Mouse (Mus musculus) thymus, postnatal 25 days (tissue): ENCODE data around the gene Clec11a.
"Not testable (repeated sequence)": the region's sequence is repeated elsewhere in the genome, so short reads cannot be mapped to it uniquely, and the experiment has no call there.

Source experiments
- DNase-seq: peaks from one replicate; pipeline ENCODE4 v3.0.0; 2022

Clec11a gene

DNA sequence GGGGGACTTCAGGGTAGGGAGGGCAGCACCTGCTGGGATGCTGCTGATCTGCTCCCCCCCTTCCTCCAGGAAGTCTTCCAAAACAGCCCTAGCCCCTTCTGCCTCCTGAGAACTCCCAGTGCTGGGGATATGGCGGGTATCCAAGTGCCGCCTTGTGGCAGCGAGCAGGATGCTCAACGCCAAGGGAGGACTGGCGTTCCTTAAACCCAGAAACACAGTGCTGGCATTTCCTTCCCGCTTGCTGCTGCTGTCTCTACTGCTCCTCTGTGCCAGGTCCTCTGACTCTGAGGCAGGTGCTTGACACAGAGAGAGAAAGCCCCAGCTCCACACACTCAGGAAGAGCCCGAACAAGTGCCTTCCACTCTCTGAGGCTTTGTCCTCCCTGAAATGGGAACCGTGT is 14.2 kb upstream of the Clec11a start:
- DNase-seq: no peak

DNA sequence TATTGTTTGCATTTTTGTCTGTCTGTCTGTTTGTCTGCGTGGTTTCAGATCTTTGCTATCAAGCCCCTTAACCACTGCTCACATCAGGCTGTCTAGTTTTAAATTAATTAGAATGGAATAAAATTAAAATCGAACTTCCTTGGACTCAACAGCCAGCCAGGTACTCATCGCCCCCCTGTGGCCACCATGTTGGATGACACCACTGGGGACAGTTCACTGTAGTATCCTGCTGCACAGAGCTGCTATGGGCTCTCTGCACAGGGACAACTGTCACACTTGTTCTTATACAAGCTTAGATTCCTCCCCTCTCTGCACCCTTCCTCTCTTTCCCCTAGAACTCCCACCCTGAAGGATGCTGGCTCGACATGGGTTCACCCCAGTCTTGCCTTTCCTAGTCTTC is 11.2 kb upstream of the Clec11a start:
- DNase-seq: peak; percentile 26

DNA sequence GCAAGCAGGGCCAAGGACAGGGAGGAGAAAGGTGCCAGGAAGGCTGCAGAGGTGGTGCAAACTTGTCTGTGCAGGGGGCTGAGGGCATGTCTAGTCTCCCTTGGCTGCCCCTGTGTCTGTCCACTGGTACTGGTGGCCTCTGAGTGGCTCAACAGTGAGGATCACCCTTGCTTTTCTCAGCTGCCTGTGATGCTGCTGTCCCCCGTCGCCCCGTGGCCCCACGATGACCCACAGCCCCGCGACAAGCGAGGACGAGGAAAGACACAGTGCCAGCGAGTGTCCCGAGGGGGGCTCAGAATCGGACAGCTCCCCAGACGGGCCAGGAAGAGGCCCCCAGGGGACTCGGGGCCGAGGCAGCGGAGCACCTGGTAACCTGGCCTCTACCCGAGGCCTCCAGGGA is 5.8 kb upstream of the Clec11a start:
- no peak for DNase-seq

DNA sequence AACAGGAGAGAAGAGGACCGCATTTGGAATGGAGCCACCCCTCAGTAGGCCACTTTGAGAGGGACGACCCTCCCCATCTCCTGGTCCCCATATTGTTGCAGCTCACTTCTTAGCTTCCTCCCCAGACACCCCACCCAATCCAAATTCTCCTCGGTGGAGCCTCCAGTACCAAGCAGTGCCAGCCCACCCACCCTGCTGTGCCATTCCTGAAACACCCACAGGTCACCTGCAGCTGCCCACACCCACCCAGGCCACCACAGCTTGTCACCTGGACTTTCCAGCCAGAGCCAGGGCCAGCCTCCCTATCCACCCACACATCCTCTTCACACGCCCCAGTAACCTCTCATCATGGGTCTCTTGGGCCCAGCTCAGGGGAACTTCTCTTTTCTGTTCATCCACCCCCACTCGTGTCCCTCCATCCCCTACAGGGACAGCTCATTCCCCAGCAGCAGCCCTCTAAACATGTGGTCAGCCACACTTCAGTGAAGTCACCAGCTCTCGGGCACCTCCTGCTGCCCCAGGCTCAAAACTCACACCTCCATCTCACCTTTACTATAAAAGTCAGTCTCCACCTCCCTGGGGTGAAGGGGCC is 5.1 kb upstream of the Clec11a start:
- DNase-seq: no peak

DNA sequence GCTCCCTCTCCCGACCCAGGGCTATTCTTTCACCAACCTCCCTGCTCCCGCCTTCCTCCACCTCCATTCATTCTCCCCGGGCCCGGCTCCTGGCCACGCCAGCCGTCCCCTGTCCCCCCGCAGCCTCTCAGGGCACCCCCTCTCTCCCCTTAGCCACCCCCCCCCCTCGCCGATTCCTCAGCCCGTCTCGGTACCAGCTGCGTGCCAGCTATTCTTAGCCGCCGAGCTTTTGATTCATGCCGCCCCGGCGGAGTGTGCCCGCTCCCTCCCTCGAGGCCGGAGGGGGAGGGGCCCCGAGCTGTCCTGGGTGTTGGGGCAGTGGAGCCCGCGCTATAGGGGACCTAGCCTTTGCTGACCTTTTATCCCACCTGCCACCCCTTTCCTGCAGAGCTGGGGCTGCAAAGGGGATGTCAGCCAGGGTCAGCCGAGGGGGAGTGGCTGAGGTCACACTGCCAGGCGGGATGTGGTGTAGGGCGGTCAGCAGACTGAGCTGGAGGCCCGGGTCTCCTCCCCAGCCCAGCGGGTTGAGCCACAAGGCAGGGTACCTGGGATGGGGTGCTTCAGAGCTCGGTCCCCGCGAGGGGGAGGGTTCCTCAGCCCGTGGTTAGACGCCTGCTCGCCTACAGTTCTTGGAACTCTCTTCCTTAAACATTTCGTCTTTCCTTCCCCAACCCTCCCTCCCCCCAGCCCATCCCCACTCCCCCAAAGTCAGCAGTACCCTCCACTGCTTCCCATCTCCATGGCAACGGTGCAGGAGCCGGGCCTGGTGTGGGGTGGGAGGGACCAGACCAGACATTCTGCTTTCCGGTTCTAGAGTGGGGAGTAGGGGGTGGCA is 4.4 kb upstream of the Clec11a start:
- no peak for DNase-seq

DNA sequence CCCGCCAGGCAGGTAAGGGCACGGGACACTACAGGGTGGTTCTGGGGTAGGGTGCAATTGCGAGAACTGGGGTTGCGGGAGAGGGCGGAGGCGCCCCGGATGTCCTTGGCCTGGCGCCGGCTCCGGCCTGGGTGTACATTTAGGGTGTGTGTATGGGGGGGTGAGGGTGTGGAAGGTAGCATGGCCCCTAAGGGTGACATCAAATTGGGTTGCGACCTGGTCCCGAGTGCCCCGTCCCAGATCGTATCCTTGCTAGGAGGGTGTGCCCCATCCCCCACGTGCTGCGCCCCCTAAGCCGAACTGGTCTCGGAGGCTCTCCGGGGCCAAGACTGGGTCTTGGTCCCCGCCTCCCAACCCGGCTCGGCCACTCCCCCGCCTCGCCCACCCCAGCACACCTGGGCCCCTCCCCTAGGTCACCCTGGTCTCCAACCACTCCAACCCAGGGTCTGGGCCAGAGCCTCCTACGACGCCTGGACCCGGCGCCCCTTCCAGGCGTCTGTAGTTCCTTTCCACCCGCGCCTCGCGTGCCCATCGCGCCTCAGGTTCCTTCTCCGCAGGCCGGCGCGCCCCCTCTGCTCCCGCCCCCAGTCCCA is 3.7 kb upstream of the Clec11a start:
- no peak for DNase-seq

DNA sequence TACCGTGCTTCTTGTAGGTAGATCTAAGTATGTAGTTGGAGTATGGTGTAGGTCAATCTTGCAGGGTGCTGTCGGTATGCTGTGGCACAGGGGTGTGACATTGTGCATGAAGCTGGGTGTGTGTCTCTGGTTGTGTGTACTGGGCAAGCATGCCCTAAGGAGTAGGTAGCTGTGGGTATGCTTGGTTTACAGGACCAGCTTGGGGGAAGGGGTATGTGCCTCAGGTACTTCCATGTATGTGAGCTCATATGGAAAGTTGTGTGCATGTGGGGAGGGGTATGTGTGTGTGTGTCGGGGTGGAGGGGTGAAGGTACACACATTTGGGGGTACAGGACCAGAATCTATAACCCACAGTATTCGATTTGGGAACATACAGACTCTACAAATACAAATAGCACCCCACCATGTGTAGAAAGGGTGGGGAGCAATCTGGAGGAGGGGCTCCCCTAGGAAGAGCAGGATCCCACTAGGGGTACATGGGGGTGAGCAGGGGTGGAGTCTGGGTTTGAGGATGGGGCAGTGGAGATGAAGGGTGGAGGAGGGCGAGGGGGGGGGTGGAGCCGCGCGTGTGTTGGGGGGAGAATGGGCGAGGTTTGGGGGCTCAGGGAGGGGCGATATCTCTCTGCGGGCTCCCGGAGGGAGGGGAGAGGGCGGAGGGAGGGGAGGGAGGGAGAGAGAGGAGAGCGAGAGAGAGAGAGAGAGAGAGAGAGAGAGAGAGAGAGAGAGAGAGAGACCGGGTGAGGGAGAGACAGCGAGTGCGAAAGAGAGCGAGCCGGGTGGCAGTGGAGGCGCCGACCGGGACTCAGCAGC is 3.0 kb upstream of the Clec11a start, which contains the start of gene Shank1:
Shank1 (plus strand) TSS at position 779 of the 810 bp plus-strand sequence.
- DNase-seq: no peak

DNA sequence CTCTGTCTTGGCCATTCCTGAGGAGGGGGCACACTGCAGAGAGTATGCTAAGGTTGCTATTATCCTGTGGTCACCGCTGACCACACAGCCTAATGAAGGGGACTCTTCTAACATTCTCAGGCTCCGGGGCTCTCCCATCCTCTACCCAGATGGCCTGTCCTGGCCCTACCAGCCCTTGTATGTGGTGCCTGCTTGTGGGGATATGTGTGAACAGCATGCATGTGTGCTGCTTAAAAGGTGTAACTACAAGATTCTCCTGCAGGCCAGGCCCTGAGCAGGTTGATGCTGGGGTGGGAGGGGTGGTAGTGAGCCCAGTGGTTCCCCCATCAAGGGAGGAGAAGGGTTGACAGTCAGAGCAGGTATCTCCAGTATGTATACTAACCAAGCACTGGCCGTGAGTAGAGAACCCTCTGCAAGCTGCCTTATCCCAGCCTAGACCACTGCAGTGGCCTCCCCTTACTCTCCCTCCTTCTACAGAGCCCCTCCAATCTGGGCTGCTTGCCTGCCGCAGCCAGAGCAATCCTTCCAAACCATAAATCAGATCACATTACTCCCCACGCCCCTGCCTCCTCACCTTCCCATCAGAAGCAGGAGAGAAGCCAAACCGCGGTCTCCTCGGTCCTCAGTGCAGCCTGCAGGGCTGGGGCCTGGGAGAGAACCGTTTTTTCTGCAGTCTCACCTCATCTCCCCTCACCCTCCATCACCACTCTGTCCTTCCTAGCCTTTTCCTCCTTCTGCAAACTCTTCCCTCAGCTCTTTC is 739 bp upstream of the Clec11a start:
- DNase-seq: no peak

DNA sequence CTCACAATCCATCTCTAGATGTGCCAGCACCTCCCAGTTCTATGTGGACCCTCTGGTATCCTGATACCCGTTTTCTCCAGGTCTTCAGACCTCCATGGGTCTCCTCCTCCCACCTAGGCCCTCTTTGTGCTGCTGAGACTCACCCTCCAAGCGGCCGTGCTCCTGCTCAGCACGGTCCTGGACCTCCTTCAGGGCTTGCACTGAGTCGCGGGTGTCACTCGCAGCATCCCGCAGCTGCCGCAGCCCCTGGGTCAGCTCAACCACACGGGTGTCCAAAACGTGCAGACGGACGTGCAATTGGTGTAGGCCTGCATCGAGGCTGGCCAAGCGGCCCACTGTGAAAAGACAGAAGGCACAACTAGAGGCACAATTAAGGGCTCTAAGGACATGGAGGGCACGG is 1.0 kb downstream of the Clec11a start:
- no peak for DNase-seq

DNA sequence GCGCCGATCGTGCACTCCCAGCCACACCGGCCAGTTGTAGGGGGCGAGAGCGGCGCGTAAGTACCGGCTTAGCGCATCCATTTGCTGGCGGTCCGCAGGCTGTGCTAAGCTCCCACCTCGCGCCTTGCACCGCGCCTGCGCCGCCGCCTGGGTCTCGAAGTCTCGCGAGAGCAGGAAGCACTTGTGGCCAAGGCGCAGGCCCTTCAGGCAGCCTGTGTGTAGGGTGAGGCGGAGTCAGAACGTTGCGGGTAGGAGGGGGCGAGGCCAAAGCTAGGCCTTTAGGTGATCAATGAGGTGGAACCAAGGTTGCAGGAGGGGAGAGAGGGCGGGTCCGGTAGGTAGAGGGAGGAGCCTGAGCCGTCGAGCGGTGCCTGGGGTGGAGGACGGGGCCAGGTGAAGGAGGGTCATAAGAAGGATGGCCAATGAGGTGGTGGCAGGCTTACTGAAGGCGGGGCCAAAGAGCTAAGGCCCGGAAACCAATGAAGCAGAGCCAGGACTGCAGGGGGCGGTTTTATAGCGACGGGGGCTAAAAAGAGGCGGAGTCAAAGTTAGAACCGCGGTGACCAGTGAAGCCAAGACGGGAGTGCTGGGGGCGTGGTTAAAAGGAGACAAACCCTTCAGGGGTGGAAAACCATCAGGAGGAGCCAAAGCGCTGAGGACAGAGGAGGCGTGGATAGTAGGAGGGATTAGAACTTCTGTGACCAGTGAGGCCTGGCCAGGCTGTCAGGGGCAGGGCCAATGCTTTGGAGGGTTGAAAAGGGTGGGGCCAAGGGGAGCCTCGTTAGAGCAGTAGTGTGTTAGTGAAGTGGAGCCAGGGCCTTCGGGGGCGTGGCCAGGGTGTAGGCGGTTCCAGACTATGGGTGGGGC is 1.7 kb downstream of the Clec11a start:
- DNase-seq: peak; percentile 94

DNA sequence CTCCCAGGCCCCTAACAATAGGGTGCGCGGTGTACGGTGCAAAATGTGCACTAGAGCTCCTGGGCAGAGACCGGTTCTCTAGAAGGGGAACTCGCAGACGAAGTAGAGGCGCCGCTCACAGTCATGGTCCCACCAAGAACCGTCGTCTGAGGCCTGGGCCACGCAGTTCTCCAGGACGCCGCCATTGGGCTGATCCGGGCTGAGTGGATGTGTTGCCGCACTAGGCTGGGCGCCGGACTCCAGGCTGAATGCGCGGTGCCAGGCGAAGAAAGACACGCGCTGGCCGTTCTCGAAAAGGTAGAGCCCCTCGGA is 2.3 kb downstream of the Clec11a start:
- DNase-seq: no peak

DNA sequence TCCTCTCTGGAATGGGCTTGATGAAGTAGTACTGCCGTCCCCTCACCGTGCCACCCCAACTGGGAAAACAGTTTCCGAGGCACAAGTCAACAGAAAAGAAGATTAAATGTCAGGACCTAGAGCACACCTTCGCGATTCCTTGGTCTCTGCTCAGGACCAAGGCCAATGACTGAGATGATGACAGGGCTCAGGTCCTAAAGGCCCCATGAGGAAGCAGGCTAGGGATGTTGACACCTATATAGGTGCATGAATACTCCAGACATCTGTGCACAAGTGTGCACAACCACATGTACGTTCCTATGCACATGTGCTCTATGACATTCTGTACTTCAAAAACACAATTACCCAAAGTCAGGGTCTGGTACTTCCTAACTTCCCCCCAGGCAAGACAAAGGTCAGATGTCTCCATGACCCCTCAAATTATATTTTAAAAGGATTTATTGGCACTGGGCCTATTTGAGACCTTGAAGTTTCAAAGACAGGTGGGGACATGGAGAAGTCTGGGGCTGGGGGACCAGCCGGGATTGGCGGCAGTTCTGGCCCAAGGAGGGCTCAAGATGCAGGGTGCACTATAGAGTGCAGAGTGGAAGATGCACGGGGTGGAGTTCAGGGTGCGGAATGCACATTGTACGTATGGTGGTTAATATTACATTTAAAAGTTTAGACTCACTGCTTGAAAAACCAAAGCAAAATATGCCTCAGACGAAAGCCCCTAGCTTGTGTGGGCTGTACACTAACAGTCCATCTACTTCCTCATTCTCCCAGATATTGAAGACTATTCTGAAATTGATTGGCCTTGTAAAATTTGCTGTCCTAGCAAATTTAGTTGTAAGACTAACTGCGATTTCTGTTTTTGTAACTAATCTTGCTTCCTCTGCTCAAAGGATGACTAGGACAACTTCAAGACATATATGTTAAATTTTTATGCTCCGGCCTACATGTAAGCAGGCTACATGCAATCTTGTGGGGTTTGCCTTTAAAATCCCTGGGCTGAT is 3.1 kb downstream of the Clec11a start:
- DNase-seq: no peak

DNA sequence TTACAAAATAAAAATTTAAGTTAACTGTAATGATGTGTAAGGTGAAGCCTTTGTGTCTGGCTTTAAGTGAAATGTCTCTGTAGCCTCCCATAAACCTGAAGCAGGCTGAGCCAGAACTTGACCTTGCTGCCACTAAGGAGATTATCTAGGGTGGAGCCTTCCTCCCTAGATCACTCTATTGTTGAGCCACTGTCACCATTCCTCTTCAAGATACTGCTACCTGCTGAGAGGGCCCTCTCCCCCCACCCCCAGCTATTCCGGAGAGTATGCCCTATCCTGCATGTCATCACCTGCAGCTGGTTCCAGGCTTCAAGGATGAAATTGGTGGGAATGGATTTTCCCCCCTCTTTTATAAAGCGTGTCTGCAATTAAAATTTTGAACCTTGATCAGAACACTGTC is 9.2 kb downstream of the Clec11a start:
- DNase-seq: not testable (repeated sequence)

DNA sequence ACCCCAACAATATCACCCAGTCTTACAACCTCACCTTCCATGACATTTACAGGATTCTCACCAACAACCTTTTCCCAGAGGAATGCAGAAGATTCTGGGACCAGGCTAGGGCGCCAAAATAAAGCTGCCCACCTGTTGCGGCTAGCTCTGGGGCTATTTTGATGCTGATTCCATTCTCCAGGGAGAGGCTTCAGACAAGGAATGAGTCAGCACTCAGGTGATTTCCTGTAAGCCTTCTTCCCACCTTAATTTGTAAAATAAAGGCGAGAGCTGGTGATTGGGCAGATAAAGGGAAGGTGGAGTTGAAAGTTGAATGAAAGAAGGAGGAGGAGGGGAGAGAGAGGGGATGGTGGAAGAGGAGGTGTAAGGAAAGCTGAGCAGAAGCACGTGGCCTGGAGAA is 15.3 kb downstream of the Clec11a start:
- DNase-seq: no peak

DNA sequence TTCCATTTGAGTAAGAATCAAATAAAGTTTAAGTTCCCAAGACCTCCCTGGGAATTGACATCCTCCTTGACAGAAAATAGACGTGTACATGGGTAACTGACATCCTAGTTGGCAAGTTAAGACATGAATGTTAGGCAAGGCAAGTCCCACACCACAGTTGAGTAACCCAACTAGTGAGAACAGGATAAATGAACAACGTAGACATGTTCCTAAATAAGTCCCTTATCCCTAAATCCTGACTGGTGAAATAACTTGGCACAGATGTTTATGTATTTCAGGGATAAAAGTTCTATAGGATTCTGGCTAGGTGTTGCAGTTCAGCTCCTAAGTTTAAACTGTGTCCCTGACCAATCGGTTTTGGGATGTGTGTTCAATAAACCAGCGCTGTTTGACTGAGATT is 15.7 kb downstream of the Clec11a start:
- DNase-seq: no peak

DNA sequence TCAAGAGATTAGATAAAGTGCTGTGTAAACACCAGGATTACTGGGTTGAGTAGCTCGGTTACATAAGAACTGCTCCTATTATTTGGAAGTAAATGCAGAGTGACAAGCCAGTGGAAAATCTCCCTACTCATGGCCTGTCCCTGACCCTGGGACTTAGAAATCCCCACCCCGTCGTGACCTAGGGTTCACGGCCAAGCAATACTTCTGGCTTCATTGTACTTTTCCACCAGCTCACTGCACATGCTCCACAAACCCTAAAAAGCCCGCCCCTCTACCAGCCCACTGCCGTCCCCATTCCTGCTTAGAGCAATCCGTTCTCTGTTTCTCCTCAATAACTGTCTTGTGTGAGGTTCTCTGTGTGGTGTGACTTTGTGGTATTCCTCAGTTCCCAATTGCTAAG is 18.9 kb downstream of the Clec11a start:
- no peak for DNase-seq

DNA sequence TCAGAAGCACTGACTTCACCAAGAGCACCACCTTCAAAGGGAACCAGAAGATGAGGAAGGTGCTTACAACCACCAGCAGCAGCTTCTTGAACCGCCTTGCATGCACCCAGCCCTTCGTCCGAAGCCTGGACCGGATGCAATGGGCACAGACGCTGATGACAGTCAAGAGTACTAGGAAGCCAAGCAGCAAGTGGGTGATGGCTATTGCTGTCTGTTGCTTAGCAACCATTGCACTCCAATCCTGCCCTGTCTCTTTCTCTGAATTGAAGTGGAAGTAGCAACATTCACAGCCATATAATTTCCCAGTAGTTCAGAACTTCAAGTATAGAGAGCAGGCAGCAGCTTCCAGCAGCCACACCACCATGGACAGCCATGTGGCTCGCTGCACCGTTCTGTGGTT is 25.1 kb downstream of the Clec11a start:
- DNase-seq: no peak

DNA sequence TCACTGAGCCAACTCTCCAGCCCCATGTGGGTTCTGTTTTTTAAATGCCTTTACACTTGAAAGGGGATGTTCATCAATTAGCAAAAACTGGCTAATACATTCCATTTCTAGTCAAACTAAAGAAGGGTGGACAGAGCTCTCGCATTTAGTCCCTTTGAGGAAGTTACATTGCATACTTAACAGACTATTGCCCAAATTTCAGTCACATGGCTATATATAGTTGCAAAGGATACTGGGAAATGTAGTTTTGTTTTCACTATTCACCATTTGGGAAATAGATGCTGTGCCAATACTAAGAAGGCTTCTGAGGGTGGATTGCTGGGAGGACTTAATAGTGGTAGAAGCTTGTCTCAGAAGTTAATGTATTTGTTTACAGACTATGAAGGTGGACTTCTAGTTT is 25.7 kb downstream of the Clec11a start:
- DNase-seq: no peak

DNA sequence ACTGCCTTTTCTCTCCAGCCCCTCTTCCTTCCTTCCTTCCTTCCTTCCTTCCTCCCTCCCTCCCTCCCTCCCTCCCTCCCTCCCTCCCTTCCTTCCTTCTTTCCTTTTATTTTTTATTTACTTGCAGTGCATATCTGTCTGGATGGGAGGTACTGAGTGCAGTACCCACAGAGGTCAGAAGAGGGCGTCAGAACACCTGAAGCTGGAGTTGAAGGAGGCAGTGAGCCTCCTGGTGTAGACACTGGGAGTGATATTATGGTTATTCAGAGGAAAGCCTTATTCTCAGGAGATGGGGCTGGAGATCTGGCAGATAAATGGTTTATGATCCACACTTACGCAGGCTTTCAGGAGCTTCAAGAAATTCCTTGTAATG is 29.5 kb downstream of the Clec11a start:
- DNase-seq: peak; percentile 25

DNA sequence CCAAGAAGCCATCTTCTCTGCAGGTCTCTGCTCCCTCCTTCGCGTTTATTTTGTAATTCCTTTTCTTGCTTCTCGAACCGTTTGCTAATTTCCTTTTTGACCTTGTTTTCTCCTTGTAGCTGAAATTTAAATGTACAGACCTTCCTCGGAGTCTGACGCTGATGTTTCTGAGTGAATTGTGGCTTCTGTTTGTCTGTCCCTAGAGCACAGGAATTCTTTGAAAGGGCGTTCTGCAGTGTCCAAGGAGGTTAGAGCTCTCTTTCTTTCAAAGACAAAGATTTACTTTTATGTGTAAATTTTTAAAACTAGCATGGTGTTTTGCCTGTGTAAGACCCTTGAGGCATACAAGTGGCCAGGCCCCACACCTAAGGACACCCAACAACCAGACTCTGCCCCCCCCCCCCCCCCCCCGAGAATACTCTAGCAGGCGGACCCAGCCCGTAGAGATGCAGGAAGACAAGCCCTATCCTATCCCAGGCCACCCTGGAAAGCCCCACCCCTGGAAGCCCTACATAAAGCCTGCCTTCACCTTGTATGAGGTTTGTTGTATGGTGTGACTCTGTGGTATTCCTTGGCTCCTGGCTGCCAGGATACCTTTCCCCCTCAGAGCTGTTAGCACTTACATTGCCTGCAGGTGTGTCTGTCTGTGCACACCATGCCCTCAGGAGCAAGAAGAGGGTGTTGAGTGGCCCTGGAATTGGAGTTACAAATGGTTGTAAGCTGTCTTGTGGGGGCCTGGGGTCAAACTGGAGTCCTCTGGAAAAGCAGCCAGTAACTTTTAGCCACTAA is 30.0 kb downstream of the Clec11a start:
- DNase-seq: no peak
